Mouse (Mus musculus): Measurements from ENCODE around the gene Gm28035. TPM values are rescaled to one million over a fixed set of nuclear protein-coding genes. Genes with fewer than 3 reads are reported as not detected.

The Gm28035 gene
- polyA plus RNA-seq, 1 experiment from 2014 or later = 0.20 TPM

DNA sequence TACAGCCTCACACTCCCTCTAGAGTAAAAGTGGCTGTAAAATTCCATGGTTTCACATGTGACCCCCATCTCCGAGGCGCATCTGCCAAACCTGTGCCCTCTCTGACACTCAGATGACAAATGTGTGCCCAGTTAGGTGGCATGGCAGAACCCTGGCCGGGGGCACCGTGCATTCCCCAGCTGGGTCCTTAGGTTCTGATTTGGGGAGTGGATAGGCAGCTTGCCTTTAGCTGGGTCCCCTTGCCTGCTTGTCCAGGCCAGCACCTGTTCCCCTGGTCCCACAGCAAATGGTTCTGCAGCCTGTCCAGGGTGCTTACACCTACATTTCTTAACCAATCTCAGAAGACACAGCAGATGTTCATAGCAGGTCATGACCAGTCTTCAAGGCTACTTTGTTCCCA lies 3.0 kb downstream of the Gm28035 start:
- DNase-seq (ENCODE audit: low spot score) (no peak), ATAC-seq (replicated peaks; ENCODE audit: low FRiP score) (no peak)
- Histone ChIP-seq H3K27ac (ENCODE audit: low read depth, low read length) (no peak overlapping the region), H3K36me3 (ENCODE audit: control insufficient read depth, insufficient read depth, low read length) (peaks cover 3% of the 10 kb centered on the region; the same call in 1 of the 2 replicates), H3K4me2 (ENCODE audit: low read depth, low read length, severe bottlenecking) (no peak overlapping the region), H3K4me1 (replicated peaks; ENCODE audit: control insufficient read depth, insufficient read depth, low read length) (peaks cover 9% of the 10 kb centered on the region; the same call in 1 of the 2 replicates), H3K9me3 (ENCODE audit: control insufficient read depth, low read length) (no peaks in the 10 kb centered on the region), H3K4me3 (ENCODE audit: low read depth, low read length) (no peak overlapping the region), H3K27me3 (ENCODE audit: control insufficient read depth, insufficient read depth, low read length) (no peaks in the 10 kb centered on the region), H3K9ac (ENCODE audit: low read length) (no peak overlapping the region)
- WGBS = 94% methylated on average over 4 of the region's 4 CpGs

DNA sequence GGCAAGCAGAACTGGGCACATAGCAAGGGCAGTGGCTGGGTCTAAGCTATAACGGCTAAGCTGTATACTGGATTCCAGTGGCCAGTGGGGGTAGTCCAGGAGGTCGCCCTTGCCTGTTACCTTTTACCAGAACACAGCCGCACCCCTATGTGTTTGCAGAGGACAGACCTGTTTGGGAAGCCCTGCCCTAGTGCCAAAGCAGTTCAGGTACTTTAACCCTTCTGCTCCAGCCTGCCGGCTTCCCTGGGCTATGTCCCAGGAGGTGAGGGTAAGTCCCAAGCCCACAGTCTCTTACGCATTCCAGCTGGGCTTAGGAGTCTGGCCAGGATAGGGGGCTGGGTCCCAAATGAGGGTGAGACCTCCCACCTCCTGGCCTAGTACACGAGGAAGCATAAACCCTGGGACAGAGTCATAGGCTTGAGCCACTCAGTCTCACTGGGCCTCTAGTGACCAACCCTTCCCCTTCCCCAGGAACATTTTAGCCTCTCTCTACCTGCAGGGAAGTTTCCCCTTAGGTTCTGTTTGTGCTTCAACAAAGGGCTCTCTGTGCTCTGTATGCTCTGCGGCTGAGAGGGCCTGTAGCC lies 4.3 kb downstream of the Gm28035 start:
- DNase-seq (ENCODE audit: low spot score) (no peak), ATAC-seq (replicated peaks; ENCODE audit: low FRiP score) (no peak)
- Histone ChIP-seq H3K4me3 (ENCODE audit: low read depth, low read length) (no peak overlapping the region), H3K27ac (ENCODE audit: low read depth, low read length) (no peak overlapping the region), H3K27me3 (ENCODE audit: control insufficient read depth, insufficient read depth, low read length) (no peaks in the 10 kb centered on the region), H3K4me1 (replicated peaks; ENCODE audit: control insufficient read depth, insufficient read depth, low read length) (no peaks in the 10 kb centered on the region; the same call in 1 of the 2 replicates), H3K9me3 (ENCODE audit: control insufficient read depth, low read length) (no peaks in the 10 kb centered on the region), H3K9ac (ENCODE audit: low read length) (no peak overlapping the region), H3K36me3 (ENCODE audit: control insufficient read depth, insufficient read depth, low read length) (peaks cover 3% of the 10 kb centered on the region; the same call in 1 of the 2 replicates), H3K4me2 (ENCODE audit: low read depth, low read length, severe bottlenecking) (no peak overlapping the region)
- WGBS = 77% methylated on average over 7 of the region's 7 CpGs

DNA sequence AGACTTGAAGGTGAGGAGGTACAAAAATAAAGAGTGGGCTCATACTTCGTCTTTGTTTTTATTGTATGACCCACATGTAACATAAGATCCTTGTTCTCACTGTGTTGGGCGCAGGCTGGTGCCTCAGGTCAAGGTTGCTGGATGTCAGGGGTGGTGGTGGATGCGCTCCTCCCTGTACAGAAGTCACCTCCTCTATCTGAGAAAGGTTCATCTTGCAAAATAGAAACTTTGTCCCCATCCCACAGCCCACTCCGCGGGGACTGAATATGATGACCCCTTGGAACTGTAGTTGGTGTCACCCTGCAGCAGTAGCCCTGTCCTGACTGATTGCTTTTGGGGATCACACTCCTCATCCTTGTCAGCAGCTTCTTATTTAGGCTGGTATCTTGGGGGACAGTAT lies 6.7 kb downstream of the Gm28035 start:
- no peak overlapping the region for H3K4me2 ChIP-seq (ENCODE audit: low read depth, low read length, severe bottlenecking)
- H3K9ac ChIP-seq (ENCODE audit: low read length) = no peak overlapping the region
- H3K36me3 ChIP-seq (ENCODE audit: control insufficient read depth, insufficient read depth, low read length) = no peaks in the 10 kb centered on the region; the same call in 1 of the 2 replicates
- no peaks in the 10 kb centered on the region for H3K4me1 ChIP-seq (replicated peaks; ENCODE audit: control insufficient read depth, insufficient read depth, low read length)
- WGBS = 92% methylated on average over 5 of the region's 5 CpGs
- H3K27ac ChIP-seq (ENCODE audit: low read depth, low read length) = no peak overlapping the region
- DNase-seq (ENCODE audit: low spot score) (no peak), ATAC-seq (replicated peaks; ENCODE audit: low FRiP score) (no peak)
- H3K9me3 ChIP-seq (ENCODE audit: control insufficient read depth, low read length) = no peaks in the 10 kb centered on the region
- H3K4me3 ChIP-seq (ENCODE audit: low read depth, low read length) = no peak overlapping the region
- H3K27me3 ChIP-seq (ENCODE audit: control insufficient read depth, insufficient read depth, low read length) = no peaks in the 10 kb centered on the region

DNA sequence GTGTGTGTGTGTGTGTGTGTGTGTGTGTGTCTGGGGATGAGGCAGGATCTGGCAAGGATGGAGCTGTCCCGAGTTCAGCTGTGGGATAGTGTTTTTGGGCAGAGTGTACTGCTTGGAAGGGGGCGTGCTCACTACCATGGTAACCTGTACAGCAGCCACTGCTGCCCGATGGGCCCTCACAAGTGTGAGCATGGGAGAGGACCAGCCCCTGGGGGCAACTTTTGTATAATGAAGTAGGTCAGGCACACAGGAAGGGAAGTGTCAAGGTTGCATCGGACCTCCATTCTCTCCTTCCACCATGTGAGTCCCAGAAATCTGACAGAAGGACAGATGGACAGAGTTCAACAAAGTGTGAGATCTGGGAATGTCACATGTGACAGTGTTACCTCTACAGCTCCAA lies 7.3 kb downstream of the Gm28035 start:
- 74% methylated on average over 4 of the region's 4 CpGs for WGBS
- ATAC-seq (replicated peaks; ENCODE audit: low FRiP score) = no peak

DNA sequence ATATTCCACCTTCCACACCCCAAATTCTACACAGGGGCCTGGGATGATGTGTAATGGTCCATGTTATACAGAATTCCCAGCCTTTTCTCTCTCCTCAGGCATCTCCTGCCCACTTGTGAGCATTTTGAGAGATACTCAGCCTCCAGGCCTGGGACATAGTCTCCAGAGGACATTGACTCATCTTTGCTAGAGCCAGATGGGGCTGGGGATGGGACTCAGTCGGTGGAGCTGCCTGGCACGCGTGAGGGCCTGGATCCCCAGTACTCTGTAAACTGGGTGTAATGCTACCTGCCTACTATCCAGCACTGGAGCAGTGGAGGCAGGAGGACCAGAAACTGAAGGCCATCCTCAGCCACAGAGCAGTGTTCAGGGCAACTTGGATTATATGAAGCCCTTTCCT lies 8.8 kb downstream of the Gm28035 start:
- no peaks in the 10 kb centered on the region for H3K9me3 ChIP-seq (ENCODE audit: control insufficient read depth, low read length)
- no peak for DNase-seq (ENCODE audit: low spot score)
- H3K4me3 ChIP-seq (ENCODE audit: low read depth, low read length) = no peak overlapping the region
- no peak for ATAC-seq (replicated peaks; ENCODE audit: low FRiP score)
- no peaks in the 10 kb centered on the region; the same call in 1 of the 2 replicates for H3K36me3 ChIP-seq (ENCODE audit: control insufficient read depth, insufficient read depth, low read length)
- H3K27ac ChIP-seq (ENCODE audit: low read depth, low read length) = no peak overlapping the region
- no peak overlapping the region for H3K9ac ChIP-seq (ENCODE audit: low read length)
- no peaks in the 10 kb centered on the region for H3K4me1 ChIP-seq (replicated peaks; ENCODE audit: control insufficient read depth, insufficient read depth, low read length)
- no peaks in the 10 kb centered on the region for H3K27me3 ChIP-seq (ENCODE audit: control insufficient read depth, insufficient read depth, low read length)
- no peak overlapping the region for H3K4me2 ChIP-seq (ENCODE audit: low read depth, low read length, severe bottlenecking)
- 100% methylated on average over 3 of the region's 3 CpGs for WGBS

More for the DNA sequence above, 7.3 kb downstream of the Gm28035 start:
- no peak overlapping the region for H3K4me2 ChIP-seq (ENCODE audit: low read depth, low read length, severe bottlenecking)
- H3K9ac ChIP-seq (ENCODE audit: low read length) = no peak overlapping the region
- DNase-seq (ENCODE audit: low spot score) = no peak
- no peaks in the 10 kb centered on the region for H3K4me1 ChIP-seq (replicated peaks; ENCODE audit: control insufficient read depth, insufficient read depth, low read length)
- H3K9me3 ChIP-seq (ENCODE audit: control insufficient read depth, low read length) = no peaks in the 10 kb centered on the region
- H3K27me3 ChIP-seq (ENCODE audit: control insufficient read depth, insufficient read depth, low read length) = no peaks in the 10 kb centered on the region
- no peaks in the 10 kb centered on the region; the same call in 1 of the 2 replicates for H3K36me3 ChIP-seq (ENCODE audit: control insufficient read depth, insufficient read depth, low read length)
- H3K27ac ChIP-seq (ENCODE audit: low read depth, low read length) = no peak overlapping the region
- no peak overlapping the region for H3K4me3 ChIP-seq (ENCODE audit: low read depth, low read length)

DNA sequence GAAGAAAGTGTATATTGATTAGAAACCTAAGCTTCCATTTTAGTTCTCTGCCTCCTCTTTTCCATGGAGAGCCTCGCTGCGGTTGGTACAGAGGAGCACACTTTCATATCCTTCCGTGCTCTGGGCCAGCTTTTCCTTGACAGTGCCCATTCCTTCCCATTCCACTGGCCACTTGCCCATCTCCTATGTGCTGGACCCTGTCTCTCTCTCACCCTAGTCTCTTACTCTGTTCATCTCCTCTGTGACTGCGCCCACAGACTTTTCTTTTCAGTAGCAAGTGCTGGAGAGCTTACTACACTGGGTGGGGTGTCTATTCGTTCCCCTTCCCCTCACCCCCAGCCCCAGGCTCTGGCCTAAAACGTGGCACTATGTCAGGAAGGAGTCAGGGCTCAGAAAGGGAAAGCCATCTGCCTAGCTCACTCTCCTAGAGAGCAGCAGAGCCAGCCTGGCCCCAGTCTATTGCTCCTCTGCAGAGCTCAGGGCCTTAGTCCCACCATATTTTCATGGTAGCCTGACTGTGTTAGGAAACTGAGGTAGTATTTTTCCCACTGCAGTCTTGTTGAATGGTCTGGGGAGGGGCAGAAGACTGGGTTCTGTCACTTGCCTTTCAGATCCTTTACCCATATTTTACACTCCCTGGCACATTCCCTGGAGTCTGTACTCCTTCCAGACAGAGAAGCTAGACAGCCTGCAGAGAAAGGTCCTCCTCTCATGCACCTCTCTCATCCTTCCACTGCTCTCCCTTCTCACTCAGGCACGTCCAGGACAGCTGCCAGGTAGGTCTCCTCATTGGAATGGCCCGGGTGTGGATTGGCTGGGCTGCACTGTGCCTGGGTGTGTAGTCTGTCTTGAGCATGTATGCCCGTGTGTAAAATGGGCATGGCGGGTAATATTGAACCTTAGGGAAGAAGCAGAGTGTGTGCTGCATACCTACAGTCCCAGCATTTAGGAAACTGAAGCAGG lies 10.1 kb downstream of the Gm28035 start:
- no peak for DNase-seq (ENCODE audit: low spot score)
- H3K27ac ChIP-seq (ENCODE audit: low read depth, low read length) = no peak overlapping the region
- WGBS = 89% methylated on average over 10 of the region's 10 CpGs

DNA sequence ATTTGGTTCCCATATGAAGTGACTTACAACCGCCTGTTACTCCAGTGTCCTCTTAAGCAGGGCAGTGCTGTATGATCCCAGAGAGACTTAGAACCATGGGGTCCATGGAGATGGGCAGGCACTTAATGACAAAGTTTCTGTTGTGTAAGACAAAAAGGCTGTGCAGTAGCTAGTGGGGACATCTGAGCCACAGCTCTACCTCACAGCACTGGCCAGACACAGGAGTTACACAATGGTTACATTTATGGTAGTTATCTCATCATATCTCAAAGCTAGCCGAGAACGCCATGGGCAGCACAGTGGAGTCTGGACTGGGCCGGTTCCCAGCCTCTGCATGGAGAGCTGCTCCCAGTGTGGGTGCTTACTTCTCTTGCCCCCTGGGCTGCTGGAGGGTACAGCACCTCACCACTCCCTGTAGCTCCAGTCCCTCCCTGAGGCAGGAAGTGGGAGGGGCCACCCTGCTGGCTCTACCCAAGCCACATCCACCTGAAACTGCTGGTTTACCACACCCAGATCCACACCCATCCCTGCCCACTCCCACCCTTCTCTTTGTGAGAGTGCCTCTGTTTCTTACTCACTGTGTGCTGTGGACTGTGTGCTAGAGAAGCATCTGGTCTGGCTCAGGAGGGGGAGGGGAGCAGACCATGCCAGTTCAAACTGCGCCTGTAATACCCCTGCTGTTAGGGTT lies 11.2 kb downstream of the Gm28035 start:
- ATAC-seq (replicated peaks; ENCODE audit: low FRiP score) (no peak), DNase-seq (ENCODE audit: low spot score) (no peak)
- Histone ChIP-seq H3K4me2 (ENCODE audit: low read depth, low read length, severe bottlenecking) (no peak overlapping the region), H3K4me3 (ENCODE audit: low read depth, low read length) (no peak overlapping the region), H3K27me3 (ENCODE audit: control insufficient read depth, insufficient read depth, low read length) (no peaks in the 10 kb centered on the region), H3K9ac (ENCODE audit: low read length) (no peak overlapping the region), H3K27ac (ENCODE audit: low read depth, low read length) (no peak overlapping the region), H3K4me1 (replicated peaks; ENCODE audit: control insufficient read depth, insufficient read depth, low read length) (no peaks in the 10 kb centered on the region), H3K36me3 (ENCODE audit: control insufficient read depth, insufficient read depth, low read length) (peaks cover 11% of the 10 kb centered on the region), H3K9me3 (ENCODE audit: control insufficient read depth, low read length) (no peaks in the 10 kb centered on the region)
- 85% methylated on average over 5 of the region's 5 CpGs for WGBS

More for the DNA sequence above, 10.1 kb downstream of the Gm28035 start:
- Histone ChIP-seq H3K9ac (ENCODE audit: low read length) (no peak overlapping the region), H3K27me3 (ENCODE audit: control insufficient read depth, insufficient read depth, low read length) (no peaks in the 10 kb centered on the region), H3K9me3 (ENCODE audit: control insufficient read depth, low read length) (no peaks in the 10 kb centered on the region), H3K4me2 (ENCODE audit: low read depth, low read length, severe bottlenecking) (no peak overlapping the region), H3K4me3 (ENCODE audit: low read depth, low read length) (no peak overlapping the region), H3K36me3 (ENCODE audit: control insufficient read depth, insufficient read depth, low read length) (peaks cover 3% of the 10 kb centered on the region; the same call in 1 of the 2 replicates), H3K4me1 (replicated peaks; ENCODE audit: control insufficient read depth, insufficient read depth, low read length) (no peaks in the 10 kb centered on the region)
- ATAC-seq (replicated peaks; ENCODE audit: low FRiP score) = no peak

DNA sequence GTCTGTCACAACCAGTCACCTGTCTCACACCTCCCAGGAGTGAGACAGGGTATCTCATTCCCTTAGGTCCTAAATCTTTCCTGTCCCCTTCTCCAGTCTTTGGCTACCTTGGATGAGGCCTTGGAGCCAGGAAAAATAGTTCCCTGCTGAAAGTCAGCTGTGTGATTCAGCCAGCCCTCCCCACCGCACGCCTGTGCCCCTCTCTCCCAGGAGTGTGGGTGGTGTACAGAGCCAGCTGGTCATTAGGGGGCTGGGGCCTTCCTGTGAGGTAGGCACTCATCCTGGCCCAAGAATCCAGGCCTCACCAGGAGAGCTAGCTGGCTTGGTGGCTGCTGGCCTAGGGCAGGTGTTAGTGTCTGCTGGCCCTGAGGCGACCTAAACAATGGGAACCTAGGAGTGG lies 12.2 kb downstream of the Gm28035 start:
- Histone ChIP-seq H3K4me3 (ENCODE audit: low read depth, low read length) (no peak overlapping the region), H3K36me3 (ENCODE audit: control insufficient read depth, insufficient read depth, low read length) (peaks cover 18% of the 10 kb centered on the region), H3K4me2 (ENCODE audit: low read depth, low read length, severe bottlenecking) (no peak overlapping the region), H3K27ac (ENCODE audit: low read depth, low read length) (no peak overlapping the region), H3K4me1 (replicated peaks; ENCODE audit: control insufficient read depth, insufficient read depth, low read length) (no peaks in the 10 kb centered on the region), H3K9ac (ENCODE audit: low read length) (no peak overlapping the region), H3K9me3 (ENCODE audit: control insufficient read depth, low read length) (no peaks in the 10 kb centered on the region), H3K27me3 (ENCODE audit: control insufficient read depth, insufficient read depth, low read length) (no peaks in the 10 kb centered on the region)
- DNase-seq (ENCODE audit: low spot score) (no peak), ATAC-seq (replicated peaks; ENCODE audit: low FRiP score) (no peak)
- 84% methylated on average over 3 of the region's 3 CpGs for WGBS
